Mouse (Mus musculus): ENCODE measurements around the gene Gpr119. TPM values are rescaled to one million over a fixed set of nuclear protein-coding genes. Genes with fewer than 3 reads are reported as not detected.

Gene Gpr119
- polyA plus RNA-seq, 1 experiment from 2014 or later, result not detected

- H3K27ac ChIP-seq, result peak within 1 kb of the TSS; percentile 73
- ATAC-seq, result peak; percentile 98
- peak within 1 kb of the TSS; percentile 54 for H3K4me3 ChIP-seq
Observed at GRCm38 (mm10) chrX:48623379-48624053, 50.8 kb downstream of the Gpr119 start, which contains the start of gene Slc25a14. TSS of gene Slc25a14 (plus strand) at chrX:48623413.

GRCm38 (mm10) chrX:48623049-48623378, 51.3 kb downstream of the Gpr119 start:
- H3K4me2 ChIP-seq, result peak overlapping the region; percentile 61
- peak overlapping the region; percentile 54 for H3K4me3 ChIP-seq
- no peaks in the 10 kb centered on the region for H3K9me3 ChIP-seq (replicated peaks)
- peak overlapping the region; percentile 73 for H3K27ac ChIP-seq
- H3K4me1 ChIP-seq, result peaks cover 4% of the 10 kb centered on the region; the same call in 1 of the 2 replicates
- no peak for ATAC-seq
- H3K9ac ChIP-seq, result peak overlapping the region; percentile 67
- 17% methylated on average over 4 of the region's 4 CpGs for WGBS
- H3K27me3 ChIP-seq, result no peaks in the 10 kb centered on the region
- H3K36me3 ChIP-seq (ENCODE audit: poor library complexity, severe bottlenecking), result no peaks in the 10 kb centered on the region

More at GRCm38 (mm10) chrX:48623379-48624053, 50.8 kb downstream of the Gpr119 start, which contains the start of gene Slc25a14:
- Histone ChIP-seq H3K36me3 (ENCODE audit: poor library complexity, severe bottlenecking) (no peaks in the 10 kb centered on the region), H3K27me3 (no peaks in the 10 kb centered on the region), H3K9me3 (replicated peaks) (no peaks in the 10 kb centered on the region), H3K9ac (peak within 1 kb of the TSS; percentile 67), H3K4me2 (peak within 1 kb of the TSS; percentile 61), H3K4me1 (peaks cover 4% of the 10 kb centered on the region; the same call in 1 of the 2 replicates)
- WGBS, result 20% methylated on average over 38 of the region's 38 CpGs

Small RNA genes within 50 kb of the gene (microRNA-seq; reads per million reads assigned to microRNA genes)
- gene Gm27828, result not detected

Other genes starting within 250 kb of the Gpr119 start
- 0.43 and 0.72 TPM in 2 replicates for gene Elf4, start 211.3 kb downstream of the Gpr119 start, polyA plus RNA-seq (2015; fragmentation: Nextera tagmentation; extraction: Ambion mirVana)
- 57.7 and 59.8 TPM in 2 replicates for gene Aifm1, start 160.9 kb downstream of the Gpr119 start, polyA plus RNA-seq (2015; fragmentation: Nextera tagmentation; extraction: Ambion mirVana)
- gene Rab33a, start 155.2 kb downstream of the Gpr119 start, polyA plus RNA-seq (2015; fragmentation: Nextera tagmentation; extraction: Ambion mirVana), result 66.4 and 68.2 TPM in 2 replicates
- 14.9 and 16.5 TPM in 2 replicates for gene Zfp280c, start 80.0 kb downstream of the Gpr119 start, polyA plus RNA-seq (2015; fragmentation: Nextera tagmentation; extraction: Ambion mirVana)
- gene Slc25a14, start 51.1 kb downstream of the Gpr119 start, polyA plus RNA-seq (2015; fragmentation: Nextera tagmentation; extraction: Ambion mirVana), result 41.0 and 42.5 TPM in 2 replicates
- 31.5 and 35.2 TPM in 2 replicates for gene Rbmx2, start 20.5 kb upstream of the Gpr119 start, polyA plus RNA-seq (2015; fragmentation: Nextera tagmentation; extraction: Ambion mirVana)
- not detected in 2 replicates for gene Gm595, start 203.2 kb upstream of the Gpr119 start, polyA plus RNA-seq (2015; fragmentation: Nextera tagmentation; extraction: Ambion mirVana)

Measured in forebrain, embryonic 13.5 days (tissue).